Mouse (Mus musculus) brain, embryonic 14.5 days (tissue): Measurements from ENCODE around the gene Runx2.

Source experiments
- CTCF ChIP-seq: fragments of 200-500 bp; IDR thresholded peaks from 2 replicates; pipeline ENCODE4 v1.5.1; 2012; ENCODE audit warnings: inconsistent platforms, mild to moderate bottlenecking, moderate library complexity, borderline replicate concordance; ENCODE audit not compliant: insufficient read depth, insufficient read length; ENCODE audit errors: extremely low read depth
- POLR2A ChIP-seq: fragments of 200-500 bp; IDR thresholded peaks from 2 replicates; pipeline ENCODE4 v1.6.1; 2012; ENCODE audit warnings: mild to moderate bottlenecking, inconsistent platforms, borderline replicate concordance; ENCODE audit not compliant: poor library complexity, insufficient read depth, insufficient read length, severe bottlenecking; ENCODE audit errors: extremely low read depth

DNA sequence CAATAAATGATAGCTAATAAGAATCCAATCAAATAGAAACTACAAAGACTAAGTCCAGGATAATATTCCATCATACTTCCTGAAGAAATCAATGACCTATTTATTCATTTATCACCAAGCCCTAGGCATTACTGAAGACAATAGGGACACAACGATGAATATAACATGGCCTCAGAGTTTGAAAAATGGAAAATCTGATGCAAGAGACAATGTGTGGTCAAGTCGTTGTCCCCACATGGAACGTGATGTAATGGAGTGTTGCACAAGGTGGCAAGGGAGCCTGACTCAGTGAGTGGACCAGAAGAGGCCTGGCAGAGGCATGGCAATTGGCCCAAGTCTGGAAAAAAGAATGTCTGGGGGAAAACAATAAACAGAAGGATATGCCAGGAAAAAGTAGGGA, 161.5 kb downstream of the Runx2 start:
- TF ChIP-seq CTCF (no peak), POLR2A (no peak)
